Mouse (Mus musculus) spleen, adult 18-20 months (tissue): Measurements from ENCODE around the gene Pafah1b3.
"Not testable (repeated sequence)": the region's sequence is repeated elsewhere in the genome, so short reads cannot be mapped to it uniquely, and the experiment has no call there.

Source experiments
- DNase-seq, 2 experiments: peaks; one replicate each; pipeline ENCODE4 v3.0.0; 2022; ENCODE audit warnings: mixed read lengths in 2 of 2

Gene Pafah1b3

GRCm38 (mm10) chr7:25297454-25298325, at the start of gene Pafah1b3:
TSS of gene Pafah1b3 (minus strand) at chr7:25297986.
- DNase-seq, result peak; percentile 51 to 65

- no peak for DNase-seq
These were observed 43.4 kb upstream of the Pafah1b3 start for GRCm38 (mm10) chr7:25341000-25341784.

- no peak for DNase-seq
These were observed 41.5 kb upstream of the Pafah1b3 start for GRCm38 (mm10) chr7:25339329-25339728.

GRCm38 (mm10) chr7:25334472-25334871, 36.7 kb upstream of the Pafah1b3 start:
- DNase-seq, result no peak

GRCm38 (mm10) chr7:25333596-25334307, 36.0 kb upstream of the Pafah1b3 start:
- peak; percentile 61 to 75 for DNase-seq

GRCm38 (mm10) chr7:25326233-25326632, 28.4 kb upstream of the Pafah1b3 start:
- DNase-seq, result no peak

- DNase-seq, result not testable (repeated sequence)
These were observed 27.6 kb upstream of the Pafah1b3 start for GRCm38 (mm10) chr7:25325431-25325830.

GRCm38 (mm10) chr7:25323219-25323618, 25.4 kb upstream of the Pafah1b3 start:
- no peak for DNase-seq

- no peak for DNase-seq
These were observed 24.3 kb upstream of the Pafah1b3 start for GRCm38 (mm10) chr7:25322058-25322484.

- no peak for DNase-seq
These were observed 19.7 kb upstream of the Pafah1b3 start for GRCm38 (mm10) chr7:25317446-25317999.

GRCm38 (mm10) chr7:25316532-25317445, 19.0 kb upstream of the Pafah1b3 start, which contains the start of gene Megf8:
TSS of gene Megf8 (plus strand) at chr7:25317164.
- peak; percentile 81 to 89 for DNase-seq

- DNase-seq, result no peak
These were observed 17.7 kb upstream of the Pafah1b3 start for GRCm38 (mm10) chr7:25315306-25316041.

- no peak for DNase-seq
These were observed 17.0 kb upstream of the Pafah1b3 start for GRCm38 (mm10) chr7:25314606-25315305.

GRCm38 (mm10) chr7:25313325-25313724, 15.5 kb upstream of the Pafah1b3 start:
- DNase-seq, result no peak

- no peak for DNase-seq
These were observed 13.4 kb upstream of the Pafah1b3 start for GRCm38 (mm10) chr7:25311193-25311592.

GRCm38 (mm10) chr7:25309425-25309824, 11.6 kb upstream of the Pafah1b3 start:
- DNase-seq, result no peak

GRCm38 (mm10) chr7:25308702-25309318, 11.0 kb upstream of the Pafah1b3 start:
- no peak for DNase-seq

- no peak for DNase-seq
These were observed 8.8 kb upstream of the Pafah1b3 start for GRCm38 (mm10) chr7:25306614-25306996.

GRCm38 (mm10) chr7:25305956-25306613, 8.3 kb upstream of the Pafah1b3 start, which contains the start of gene Tmem145:
TSS of gene Tmem145 (plus strand) at chr7:25306106.
- no peak for DNase-seq
